In the genomic region with DNA sequence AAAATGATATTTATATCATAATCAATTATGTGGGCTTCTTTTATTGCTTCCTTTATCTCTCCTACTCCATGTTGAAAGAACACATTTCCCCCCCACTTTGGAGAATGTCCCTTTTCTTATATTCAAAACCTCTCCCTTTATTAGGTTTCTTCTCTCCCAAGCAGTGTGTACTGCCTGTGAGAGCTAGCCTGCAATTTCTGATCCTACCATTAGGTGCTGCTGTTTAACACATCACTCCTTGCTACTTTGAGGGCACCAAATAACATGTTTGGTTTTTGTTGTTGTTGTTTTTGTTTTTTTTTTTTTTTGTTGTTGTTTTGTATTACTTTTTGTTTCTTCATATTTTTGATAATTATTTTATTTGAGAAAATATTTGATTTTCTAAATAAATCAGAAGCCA, we compare ENCODE assay signal across 10 mouse cellular contexts.
DNase-seq lines count a peak whose midpoint lies in the region; TF ChIP-seq lines count a peak whose summit lies in the region.
"Had no signal": no experiment of that assay in that cellular context is flagged by ENCODE, and none has a peak within 500 bp of the region (broad histone marks: within the 10 kb centered on the region; RNA-seq: fewer than 3 reads in every experiment).

No protein-coding gene starts in this region.

- no peak overlapping the region for H3K27ac ChIP-seq in layer of hippocampus, adult 2 months
- H3K27ac ChIP-seq: embryonic facial prominence, embryonic 12.5 days; midbrain, embryonic 10.5 days had no signal

- peak; percentile 46 to 52 for DNase-seq in cerebellum, postnatal 10 days
- no peak for DNase-seq in cerebellum, adult 9-10 months
- DNase-seq in layer of hippocampus, adult 2 months (ENCODE audit: low spot score in 2 of 2) = peak in 1 of 2 experiments; percentile 40
- no peak for DNase-seq in layer of hippocampus, postnatal 36 days
- peak; percentile 61 for DNase-seq in ES-CJ7 (ENCODE audit: low read depth, low spot score)
- peak; percentile 35 for DNase-seq in forelimb bud, embryonic 11.5 days (ENCODE audit: low read depth, low spot score)
- no peak for DNase-seq in ovary, postnatal 10 days (ENCODE audit: low spot score)
- no peak for DNase-seq in right cerebral cortex, postnatal 25 days

- TF ChIP-seq CTCF in layer of hippocampus, adult 2 months (conservative IDR thresholded peaks at IDR 0.05) = peak; percentile 80

- no peak overlapping the region for H3K4me3 ChIP-seq in layer of hippocampus, adult 2 months
- H3K4me3 ChIP-seq: embryonic facial prominence, embryonic 12.5 days; midbrain, embryonic 10.5 days had no signal

Comparison
In these comparisons a context has a peak if more than half of its experiments do, and no peak if none do; other contexts are left out.
1. DNase-seq: peak in cerebellum, postnatal 10 days (2 of 2), ES-CJ7 (single experiment) and forelimb bud, embryonic 11.5 days (single experiment); none in cerebellum, adult 9-10 months (single experiment), layer of hippocampus, postnatal 36 days (0 of 2), ovary, postnatal 10 days (single experiment) and right cerebral cortex, postnatal 25 days (single experiment).